Mouse (Mus musculus): ENCODE results near the gene Tead1.

GRCm38 (mm10) chr7:112764921-112765320 lies 85.8 kb downstream of the Tead1 start:
- TF ChIP-seq CTCF (IDR thresholded peaks at IDR 0.05; ENCODE audit: control insufficient read depth, insufficient read depth, insufficient read length): no peak
- TF ChIP-seq MYOD1 (IDR thresholded peaks at IDR 0.05; ENCODE audit: control insufficient read depth, insufficient read length, low read depth): no peak
- TF ChIP-seq USF1 (IDR thresholded peaks at IDR 0.05; ENCODE audit: low read depth): no peak
- TF ChIP-seq MAX (IDR thresholded peaks at IDR 0.05): no peak
- TF ChIP-seq CEBPB (IDR thresholded peaks at IDR 0.05; ENCODE audit: low read depth): no peak
- no peak for TF ChIP-seq MYOG (IDR thresholded peaks at IDR 0.05; ENCODE audit: control insufficient read depth, extremely low read depth, insufficient read length)

All from C2C12 (cell line).